Mouse (Mus musculus) lung, embryonic 14.5 days (tissue): ENCODE results near the gene Mkrn2. TPM values are rescaled to one million over a fixed set of nuclear protein-coding genes. Genes with fewer than 3 reads are reported as not detected.
"Not testable (repeated sequence)": the region's sequence is repeated elsewhere in the genome, so short reads cannot be mapped to it uniquely, and the experiment has no call there.

Experiments used
- ATAC-seq: fragments of 200-750 bp; cut with Nextera tagmentation; 2 replicates; pipeline ENCODE4 v1.8.0; 2017; ENCODE audit warnings: mild to moderate bottlenecking, moderate TSS enrichment, moderate library complexity; ENCODE audit not compliant: insufficient read depth
- DNase-seq: peaks from one replicate; pipeline ENCODE4 v3.0.0-alpha.2; 2015
- H3K27ac ChIP-seq: fragments of 300-500 bp; sonication (generic); 2 replicates; pipeline ENCODE4 v1.5.1; 2014; ENCODE audit warnings: low read depth, mild to moderate bottlenecking, moderate library complexity
- H3K27me3 ChIP-seq: fragments of 300-500 bp; sonication (generic); 2 replicates; pipeline ENCODE4 v1.6.1; 2014; ENCODE audit warnings: low read length, control low read depth; ENCODE audit not compliant: insufficient read depth
- H3K36me3 ChIP-seq: fragments of 300-500 bp; sonication (generic); 2 replicates; pipeline ENCODE4 v1.6.1; 2014; ENCODE audit warnings: control low read depth; ENCODE audit not compliant: insufficient read depth
- H3K4me1 ChIP-seq: fragments of 300-500 bp; sonication (generic); 2 replicates; pipeline ENCODE4 v1.6.1; 2014; ENCODE audit warnings: antibody characterized with exemption, control low read depth; ENCODE audit not compliant: insufficient read depth
- H3K4me2 ChIP-seq: fragments of 300-500 bp; sonication (generic); 2 replicates; pipeline ENCODE4 v1.6.1; 2014; ENCODE audit warnings: mild to moderate bottlenecking
- H3K4me3 ChIP-seq: fragments of 300-500 bp; sonication (generic); 2 replicates; pipeline ENCODE4 v1.5.1; 2014; ENCODE audit warnings: low read depth, low read length
- H3K9ac ChIP-seq: fragments of 300-500 bp; sonication (generic); 2 replicates; pipeline ENCODE4 v1.6.1; 2014
- H3K9me3 ChIP-seq: fragments of 300-500 bp; sonication (generic); 2 replicates; pipeline ENCODE4 v1.6.1; 2016; ENCODE audit warnings: low read depth, low read length, control low read depth
- CTCF ChIP-seq: IDR thresholded peaks from 2 replicates; pipeline ENCODE4 v1.5.1; 2016; ENCODE audit warnings: antibody characterized with exemption, low read depth
- WGBS: fragments of 180-500 bp; shearing (Covaris S2); extraction: QIAGEN DNeasy Blood & Tissue Kit; methylation state at CpG from one replicate; pipeline ENCODE4 v1.1.7; 2014; 5-methylcytosine and 5-hydroxymethylcytosine counted together
- polyA plus RNA-seq: library from polyadenylated mRNA; unstranded; fragments of >200 nt; fragmentation: Nextera tagmentation; extraction: Ambion mirVana; gene quantifications from 2 replicates; pipeline ENCODE4 v1.2.1, GENCODE M21; 2014

Mkrn2 gene
- polyA plus RNA-seq, 1 experiment from 2014 or later: 29.6 TPM

DNA sequence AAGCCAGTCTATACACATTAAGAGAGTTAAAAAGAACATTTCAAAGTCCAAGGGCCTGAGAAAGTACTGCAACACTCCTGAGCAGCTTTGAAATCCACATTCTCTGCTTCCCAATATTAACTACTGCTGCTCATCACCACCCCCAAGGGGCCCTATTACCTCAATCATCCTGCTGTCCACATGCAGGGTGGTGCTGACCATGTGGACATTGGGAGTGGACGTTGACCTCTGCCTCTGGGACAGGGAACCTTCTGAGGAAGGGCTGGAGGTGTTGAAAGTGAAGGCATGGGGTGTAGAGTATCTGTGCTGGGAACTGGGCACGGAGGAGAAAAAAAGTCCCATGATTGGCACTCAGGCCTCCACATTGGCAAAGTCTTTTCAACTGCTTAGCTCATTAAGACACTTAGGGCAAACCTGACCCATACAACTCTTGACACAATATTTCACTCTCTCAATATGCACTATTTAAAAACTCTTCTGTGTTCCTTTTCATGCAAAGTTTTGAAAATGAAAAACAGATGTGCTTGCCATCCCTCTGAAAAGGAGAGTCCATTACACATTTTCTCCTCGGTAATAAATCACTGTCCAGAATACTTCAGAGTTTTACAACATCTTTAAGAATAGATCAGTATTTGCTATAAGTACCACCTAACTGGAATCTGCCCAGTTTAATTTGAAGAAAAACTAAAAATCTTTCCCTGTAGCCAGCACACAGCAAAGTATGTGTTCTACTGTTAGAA, 29.5 kb downstream of the Mkrn2 start:
- no peak for ATAC-seq
- no peak overlapping the region for H3K27ac ChIP-seq
- no peaks in the 10 kb centered on the region for H3K27me3 ChIP-seq
- no peak for DNase-seq
- 81% methylated on average over 3 of the region's 3 CpGs for WGBS
- no peaks in the 10 kb centered on the region for H3K4me1 ChIP-seq
- H3K4me2 ChIP-seq: no peak overlapping the region
- H3K9me3 ChIP-seq: no peaks in the 10 kb centered on the region
- TF ChIP-seq CTCF: no peak
- no peak overlapping the region for H3K4me3 ChIP-seq
- peaks cover 91% of the 10 kb centered on the region for H3K36me3 ChIP-seq
- no peak overlapping the region for H3K9ac ChIP-seq

DNA sequence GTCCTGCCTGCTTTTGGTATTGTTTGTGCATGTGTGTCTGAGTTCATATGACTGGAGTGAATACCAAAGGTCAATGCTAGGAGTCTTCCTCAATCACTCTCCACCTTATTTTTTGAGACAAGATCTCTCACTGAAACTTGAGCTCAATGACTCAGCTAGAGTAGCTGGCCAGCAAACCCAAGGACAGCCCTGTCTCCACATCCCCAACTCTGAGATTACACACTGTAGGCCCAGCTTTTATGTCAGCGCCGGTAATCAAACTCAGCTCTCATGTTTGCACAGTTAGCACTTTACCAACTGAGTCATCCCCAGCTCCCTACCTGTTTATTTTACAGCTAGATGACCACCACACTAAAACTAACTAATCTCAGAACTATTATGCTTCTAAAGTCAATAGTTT, 32.3 kb downstream of the Mkrn2 start:
- 87% methylated on average over 2 of the region's 2 CpGs for WGBS
- ATAC-seq (no peak), DNase-seq (no peak)
- no peak overlapping the region for H3K9ac ChIP-seq
- H3K4me1 ChIP-seq: no peaks in the 10 kb centered on the region
- H3K36me3 ChIP-seq: peaks cover 91% of the 10 kb centered on the region
- TF ChIP-seq CTCF: no peak
- H3K27ac ChIP-seq: no peak overlapping the region
- no peaks in the 10 kb centered on the region for H3K27me3 ChIP-seq
- H3K9me3 ChIP-seq: no peaks in the 10 kb centered on the region
- no peak overlapping the region for H3K4me2 ChIP-seq
- H3K4me3 ChIP-seq: no peak overlapping the region

- not testable (repeated sequence) for H3K27ac ChIP-seq, H3K4me1 ChIP-seq, H3K9ac ChIP-seq, H3K4me2 ChIP-seq, ATAC-seq, DNase-seq, H3K27me3 ChIP-seq, H3K9me3 ChIP-seq, H3K4me3 ChIP-seq
- H3K36me3 ChIP-seq: peaks cover 77% of the 10 kb centered on the region
- 93% methylated on average over 7 of the region's 7 CpGs for WGBS
These were observed 36.5 kb downstream of the Mkrn2 start for GRCm38 (mm10) chr6:115638188-115638587.

GRCm38 (mm10) chr6:115643315-115643714, 41.6 kb downstream of the Mkrn2 start:
- 57% methylated on average over 1 of the region's 1 CpGs for WGBS
- Histone ChIP-seq H3K27me3 (no peaks in the 10 kb centered on the region), H3K9ac (no peak overlapping the region), H3K4me1 (no peaks in the 10 kb centered on the region), H3K9me3 (no peaks in the 10 kb centered on the region), H3K4me2 (no peak overlapping the region), H3K27ac (no peak overlapping the region), H3K36me3 (peaks cover 44% of the 10 kb centered on the region), H3K4me3 (no peak overlapping the region)
- ATAC-seq: no peak
- no peak for DNase-seq
- no peak for TF ChIP-seq CTCF

DNA sequence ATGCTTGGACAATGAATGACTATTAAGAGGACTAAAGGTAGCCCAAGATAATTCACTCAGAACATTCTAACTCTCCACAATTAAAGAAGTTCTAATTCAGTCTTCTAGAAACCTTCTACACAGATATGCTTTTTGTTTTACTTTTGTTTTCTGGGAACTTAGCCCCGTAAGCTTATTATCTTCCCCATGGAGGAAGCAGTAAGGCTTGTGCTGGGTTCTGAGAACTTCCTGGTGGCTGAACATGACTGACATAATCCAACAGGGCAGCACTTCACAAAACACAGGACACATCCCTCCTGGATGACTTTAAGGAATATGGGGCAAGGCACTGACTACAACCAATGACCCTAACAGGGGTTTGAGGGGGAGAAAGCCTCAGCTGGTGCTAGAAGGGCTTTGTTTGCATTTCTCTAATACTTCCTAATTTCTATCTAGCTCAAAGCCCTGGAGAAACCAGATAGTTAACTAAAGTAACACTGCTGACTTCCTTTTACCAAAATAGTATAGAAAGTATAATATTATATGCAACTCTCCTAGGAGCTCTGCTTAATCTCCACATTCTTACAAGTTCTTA, 48.2 kb downstream of the Mkrn2 start:
- Histone ChIP-seq H3K4me2 (no peak overlapping the region), H3K27me3 (no peaks in the 10 kb centered on the region), H3K9ac (no peak overlapping the region), H3K27ac (no peak overlapping the region), H3K4me3 (no peak overlapping the region), H3K4me1 (peaks cover 13% of the 10 kb centered on the region), H3K9me3 (no peaks in the 10 kb centered on the region), H3K36me3 (no peaks in the 10 kb centered on the region)
- TF ChIP-seq CTCF: no peak
- ATAC-seq (no peak), DNase-seq (no peak)
- WGBS: 79% methylated on average over 1 of the region's 1 CpGs

- H3K9me3 ChIP-seq: no peaks in the 10 kb centered on the region
- H3K9ac ChIP-seq: no peak overlapping the region
- DNase-seq (no peak), ATAC-seq (no peak)
- no peaks in the 10 kb centered on the region for H3K27me3 ChIP-seq
- no peak overlapping the region for H3K4me3 ChIP-seq
- no peak for TF ChIP-seq CTCF
- H3K4me1 ChIP-seq: peaks cover 13% of the 10 kb centered on the region
- H3K4me2 ChIP-seq: no peak overlapping the region
- WGBS: 41% methylated on average over 5 of the region's 5 CpGs
- H3K36me3 ChIP-seq: no peaks in the 10 kb centered on the region
- no peak overlapping the region; the same call in 1 of the 2 replicates for H3K27ac ChIP-seq
These were observed 49.0 kb downstream of the Mkrn2 start for GRCm38 (mm10) chr6:115650476-115651427.

DNA sequence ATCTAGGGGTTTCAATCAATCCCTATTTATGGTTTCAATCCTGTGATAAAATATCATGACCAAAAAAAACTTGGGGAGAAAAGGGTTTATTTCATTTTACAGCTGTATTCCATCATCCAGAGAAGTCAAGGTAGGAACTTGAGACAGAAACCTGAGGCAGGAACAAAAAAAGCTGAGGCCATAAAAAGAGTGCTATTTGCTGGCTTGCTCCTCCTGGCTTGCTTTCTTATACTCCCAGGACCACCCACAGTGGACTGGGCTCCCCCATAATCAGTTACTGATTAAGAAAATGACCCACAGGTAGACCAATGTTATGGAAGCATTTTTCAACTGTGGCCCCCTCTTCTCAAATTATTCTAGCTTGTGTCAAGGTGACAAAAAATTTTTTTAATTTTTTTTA, 50.0 kb downstream of the Mkrn2 start:
- peaks cover 13% of the 10 kb centered on the region for H3K4me1 ChIP-seq

More for the DNA sequence above, 50.0 kb downstream of the Mkrn2 start:
- H3K27ac ChIP-seq: no peak overlapping the region
- H3K27me3 ChIP-seq: no peaks in the 10 kb centered on the region
- H3K9ac ChIP-seq: no peak overlapping the region
- H3K4me2 ChIP-seq: no peak overlapping the region
- no peak overlapping the region for H3K4me3 ChIP-seq
- H3K9me3 ChIP-seq: no peaks in the 10 kb centered on the region
- ATAC-seq (no peak), DNase-seq (no peak)
- no peak for TF ChIP-seq CTCF
- H3K36me3 ChIP-seq: no peaks in the 10 kb centered on the region
